Mouse (Mus musculus) forebrain, embryonic 16.5 days (tissue): ENCODE measurements around the gene Fzd1. TPM values are rescaled to one million over a fixed set of nuclear protein-coding genes. Genes with fewer than 3 reads are reported as not detected.

Source experiments
- ATAC-seq: fragments of 200-750 bp; cut with Nextera tagmentation; 2 replicates; pipeline ENCODE4 v1.8.0; 2017; ENCODE audit warnings: mild to moderate bottlenecking, moderate library complexity
- H3K27ac ChIP-seq: fragments of 300-500 bp; sonication (generic); 2 replicates; pipeline ENCODE4 v1.5.1; 2014; ENCODE audit warnings: low read length, control low read depth
- H3K27me3 ChIP-seq: fragments of 300-500 bp; sonication (generic); replicated peaks from 2 replicates; pipeline ENCODE4 v1.6.1; 2014; ENCODE audit warnings: low read length; ENCODE audit not compliant: control insufficient read depth, insufficient read depth
- H3K36me3 ChIP-seq: fragments of 300-500 bp; sonication (generic); 2 replicates; pipeline ENCODE4 v1.6.1; 2014; ENCODE audit not compliant: control insufficient read depth, insufficient read depth
- H3K4me1 ChIP-seq: fragments of 300-500 bp; sonication (generic); replicated peaks from 2 replicates; pipeline ENCODE4 v1.6.1; 2014; ENCODE audit warnings: low read length; ENCODE audit not compliant: control insufficient read depth, insufficient read depth
- H3K4me2 ChIP-seq: fragments of 300-500 bp; sonication (generic); 2 replicates; pipeline ENCODE4 v1.6.1; 2014; ENCODE audit warnings: mild to moderate bottlenecking, low read length, control low read depth
- H3K4me3 ChIP-seq: fragments of 300-500 bp; sonication (generic); replicated peaks from 2 replicates; pipeline ENCODE4 v1.5.1; 2014; ENCODE audit warnings: mild to moderate bottlenecking, low read length, control low read depth
- H3K9ac ChIP-seq: fragments of 300-500 bp; sonication (generic); replicated peaks from 2 replicates; pipeline ENCODE4 v1.6.1; 2014; ENCODE audit warnings: low read depth, low read length, control low read depth
- H3K9me3 ChIP-seq: fragments of 300-500 bp; sonication (generic); 2 replicates; pipeline ENCODE4 v1.6.1; 2016; ENCODE audit warnings: low read length; ENCODE audit not compliant: control insufficient read depth
- WGBS: fragments of 180-500 bp; shearing (Covaris S2); extraction: QIAGEN DNeasy Blood & Tissue Kit; methylation state at CpG from one replicate; pipeline ENCODE4 v1.1.7; 2014; 5-methylcytosine and 5-hydroxymethylcytosine counted together
- polyA plus RNA-seq: library from polyadenylated mRNA; unstranded; fragments of >200 nt; fragmentation: Nextera tagmentation; extraction: Ambion mirVana; gene quantifications from 2 replicates; pipeline ENCODE4 v1.2.1, GENCODE M21; 2015

The Fzd1 gene
- polyA plus RNA-seq: 13.0 and 15.1 TPM in 2 replicates

GRCm38 (mm10) chr5:4757902-4758301, at the start of gene Fzd1:
TSS of gene Fzd1 (minus strand) at chr5:4758035.
- Histone ChIP-seq H3K9me3 (no peaks in the 10 kb centered on the region), H3K27ac (peak within 1 kb of the TSS; percentile 94), H3K4me3 (peak within 1 kb of the TSS; percentile 89), H3K9ac (peak within 1 kb of the TSS; percentile 88), H3K4me1 (peaks cover 22% of the 10 kb centered on the region), H3K36me3 (no peaks in the 10 kb centered on the region), H3K4me2 (peak within 1 kb of the TSS; percentile 97), H3K27me3 (no peaks in the 10 kb centered on the region)
- peak; percentile 96 for ATAC-seq
- WGBS: 1% methylated on average over 31 of the region's 33 CpGs

GRCm38 (mm10) chr5:4805228-4805627, 47.4 kb upstream of the Fzd1 start:
- no peak overlapping the region for H3K9ac ChIP-seq
- no peaks in the 10 kb centered on the region for H3K27me3 ChIP-seq
- peaks cover 6% of the 10 kb centered on the region; the same call in 1 of the 2 replicates for H3K4me1 ChIP-seq
- no peak for ATAC-seq
- no peaks in the 10 kb centered on the region for H3K36me3 ChIP-seq
- H3K27ac ChIP-seq: no peak overlapping the region
- no peaks in the 10 kb centered on the region for H3K9me3 ChIP-seq
- no peak overlapping the region for H3K4me3 ChIP-seq
- H3K4me2 ChIP-seq: no peak overlapping the region
- 78% methylated on average over 4 of the region's 4 CpGs for WGBS

GRCm38 (mm10) chr5:4803708-4804107, 45.9 kb upstream of the Fzd1 start:
- Histone ChIP-seq H3K27ac (no peak overlapping the region), H3K4me2 (no peak overlapping the region), H3K9me3 (no peaks in the 10 kb centered on the region), H3K9ac (no peak overlapping the region), H3K4me1 (peaks cover 6% of the 10 kb centered on the region; the same call in 1 of the 2 replicates), H3K27me3 (no peaks in the 10 kb centered on the region), H3K4me3 (no peak overlapping the region), H3K36me3 (no peaks in the 10 kb centered on the region)
- ATAC-seq: no peak
- 85% methylated on average over 5 of the region's 5 CpGs for WGBS

GRCm38 (mm10) chr5:4801971-4802370, 44.1 kb upstream of the Fzd1 start:
- peaks cover 6% of the 10 kb centered on the region; the same call in 1 of the 2 replicates for H3K4me1 ChIP-seq
- no peak overlapping the region for H3K9ac ChIP-seq
- H3K27me3 ChIP-seq: no peaks in the 10 kb centered on the region
- no peak for ATAC-seq
- H3K4me3 ChIP-seq: no peak overlapping the region
- H3K9me3 ChIP-seq: no peaks in the 10 kb centered on the region
- H3K4me2 ChIP-seq: no peak overlapping the region
- H3K27ac ChIP-seq: no peak overlapping the region
- H3K36me3 ChIP-seq: no peaks in the 10 kb centered on the region

- Histone ChIP-seq H3K4me1 (peaks cover 6% of the 10 kb centered on the region; the same call in 1 of the 2 replicates), H3K4me3 (no peak overlapping the region), H3K4me2 (no peak overlapping the region), H3K36me3 (no peaks in the 10 kb centered on the region), H3K27ac (no peak overlapping the region), H3K9ac (no peak overlapping the region), H3K27me3 (no peaks in the 10 kb centered on the region), H3K9me3 (no peaks in the 10 kb centered on the region)
- peak; percentile 40; the same call in 1 of the 2 replicates for ATAC-seq
- whole genome bisulfite sequencing: 24% methylated on average over 8 of the region's 8 CpGs
Measured at GRCm38 (mm10) chr5:4801096-4801850, 43.4 kb upstream of the Fzd1 start.

GRCm38 (mm10) chr5:4791219-4791618, 33.4 kb upstream of the Fzd1 start:
- Histone ChIP-seq H3K4me3 (no peak overlapping the region), H3K9ac (no peak overlapping the region), H3K4me1 (no peaks in the 10 kb centered on the region), H3K27ac (no peak overlapping the region), H3K36me3 (no peaks in the 10 kb centered on the region), H3K27me3 (no peaks in the 10 kb centered on the region), H3K4me2 (no peak overlapping the region), H3K9me3 (no peaks in the 10 kb centered on the region)
- no peak for ATAC-seq
- 75% methylated on average over 3 of the region's 3 CpGs for WGBS

- ATAC-seq: 0 out of 2 replicates have a peak, but pooled peaks have one; percentile 12
- Histone ChIP-seq H3K36me3 (no peaks in the 10 kb centered on the region), H3K4me1 (no peaks in the 10 kb centered on the region), H3K4me2 (no peak overlapping the region), H3K27ac (no peak overlapping the region), H3K9ac (no peak overlapping the region), H3K27me3 (no peaks in the 10 kb centered on the region), H3K9me3 (no peaks in the 10 kb centered on the region), H3K4me3 (no peak overlapping the region)
- 73% methylated on average over 4 of the region's 4 CpGs for WGBS
Measured at GRCm38 (mm10) chr5:4790265-4790664, 32.4 kb upstream of the Fzd1 start.

- no peak for ATAC-seq
- H3K27ac ChIP-seq: no peak overlapping the region
- no peaks in the 10 kb centered on the region for H3K27me3 ChIP-seq
- WGBS: 91% methylated on average over 3 of the region's 3 CpGs
- H3K4me2 ChIP-seq: no peak overlapping the region
- no peaks in the 10 kb centered on the region for H3K4me1 ChIP-seq
- H3K9ac ChIP-seq: no peak overlapping the region
- no peaks in the 10 kb centered on the region for H3K36me3 ChIP-seq
- H3K4me3 ChIP-seq: no peak overlapping the region
- no peaks in the 10 kb centered on the region for H3K9me3 ChIP-seq
Measured at GRCm38 (mm10) chr5:4788484-4788883, 30.6 kb upstream of the Fzd1 start.

- ATAC-seq: no peak
- Histone ChIP-seq H3K9ac (no peak overlapping the region), H3K9me3 (no peaks in the 10 kb centered on the region), H3K27ac (no peak overlapping the region), H3K4me3 (no peak overlapping the region), H3K27me3 (no peaks in the 10 kb centered on the region), H3K36me3 (no peaks in the 10 kb centered on the region), H3K4me1 (no peaks in the 10 kb centered on the region), H3K4me2 (no peak overlapping the region)
- 83% methylated on average over 3 of the region's 3 CpGs for WGBS
Measured at GRCm38 (mm10) chr5:4786816-4787215, 29.0 kb upstream of the Fzd1 start.
